Mouse (Mus musculus) adrenal gland, adult 18-20 months (tissue): Measurements from ENCODE around the gene Efcab10. TPM values are rescaled to one million over a fixed set of nuclear protein-coding genes. Genes with fewer than 3 reads are reported as not detected.
A peak's percentile ranks its signal among the peaks of the same experiment; 100 is the strongest.

Experiments used
- DNase-seq, 2 experiments: peaks; one replicate each; pipeline ENCODE4 v3.0.0; 2021 to 2022; ENCODE audit warnings: low spot score in 2 of 2
- long read RNA-seq, 2 experiments: library from polyadenylated mRNA; stranded (forward); transcript quantifications; one replicate each; pipeline ENCODE4 v2.0.0; 2021
- total RNA-seq, 2 experiments: library from RNA; stranded (reverse); gene quantifications; 1 replicate in 1 of 2; 2 replicates in 1 of 2; pipeline ENCODE4 v1.2.3; 2021

Gene Efcab10
- total RNA-seq, result 1 to 10 TPM in 1 of 2 experiments, under 1 TPM in 1; 0.48 to 2.0 TPM
- long read RNA-seq, experiment 1, partial matches to known transcripts, result 0 of 1 reads
- long read RNA-seq, experiment 1, other reads (novel, unspliced or antisense), result 1 of 1 reads
- long read RNA-seq, experiment 2, partial matches to known transcripts, result 0 of 1 reads
- long read RNA-seq, experiment 2, other reads (novel, unspliced or antisense), result 0 of 1 reads

DNA sequence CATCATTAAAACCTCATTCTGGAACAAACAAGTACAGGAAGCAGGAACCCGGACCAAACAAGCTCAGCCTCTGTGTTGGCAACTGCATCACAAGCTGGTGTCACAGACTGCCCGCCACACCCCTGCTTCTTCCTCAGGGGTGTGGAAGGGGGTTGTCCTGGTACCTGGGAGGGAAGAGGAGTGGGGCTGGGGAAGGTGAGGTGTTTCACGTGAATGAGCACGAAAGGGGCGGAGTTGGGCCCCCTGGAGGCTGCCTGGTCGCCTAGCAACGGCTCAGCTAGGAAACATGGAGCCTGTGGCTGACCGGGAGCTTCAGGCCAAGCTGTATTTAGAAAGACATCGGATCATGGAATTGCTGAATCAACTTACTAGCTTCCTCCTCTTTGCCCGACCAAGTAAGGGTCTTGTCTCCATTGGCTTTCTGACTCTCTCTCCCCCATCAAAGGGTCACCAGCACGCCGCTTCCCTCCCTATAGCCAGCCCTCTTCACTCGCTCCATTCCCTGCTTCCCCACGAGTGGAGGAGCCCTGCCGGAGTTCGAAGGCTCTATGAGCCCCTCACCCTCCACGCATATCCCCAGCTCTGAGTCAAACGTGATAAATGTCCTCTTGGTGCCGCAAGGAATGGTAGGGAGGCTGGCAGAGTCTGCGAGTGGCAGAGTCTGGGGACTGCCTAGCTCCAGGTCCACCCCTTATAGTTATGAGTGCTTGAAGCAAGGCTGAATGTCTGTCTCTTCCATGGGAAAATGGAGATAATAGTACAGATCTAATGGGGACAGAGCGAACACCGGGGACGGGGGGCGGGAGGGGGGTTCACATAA is at the start of gene Efcab10:
TSS of gene Efcab10 (plus strand) at position 51 of the 820 bp plus-strand sequence.
- no peak for DNase-seq

DNA sequence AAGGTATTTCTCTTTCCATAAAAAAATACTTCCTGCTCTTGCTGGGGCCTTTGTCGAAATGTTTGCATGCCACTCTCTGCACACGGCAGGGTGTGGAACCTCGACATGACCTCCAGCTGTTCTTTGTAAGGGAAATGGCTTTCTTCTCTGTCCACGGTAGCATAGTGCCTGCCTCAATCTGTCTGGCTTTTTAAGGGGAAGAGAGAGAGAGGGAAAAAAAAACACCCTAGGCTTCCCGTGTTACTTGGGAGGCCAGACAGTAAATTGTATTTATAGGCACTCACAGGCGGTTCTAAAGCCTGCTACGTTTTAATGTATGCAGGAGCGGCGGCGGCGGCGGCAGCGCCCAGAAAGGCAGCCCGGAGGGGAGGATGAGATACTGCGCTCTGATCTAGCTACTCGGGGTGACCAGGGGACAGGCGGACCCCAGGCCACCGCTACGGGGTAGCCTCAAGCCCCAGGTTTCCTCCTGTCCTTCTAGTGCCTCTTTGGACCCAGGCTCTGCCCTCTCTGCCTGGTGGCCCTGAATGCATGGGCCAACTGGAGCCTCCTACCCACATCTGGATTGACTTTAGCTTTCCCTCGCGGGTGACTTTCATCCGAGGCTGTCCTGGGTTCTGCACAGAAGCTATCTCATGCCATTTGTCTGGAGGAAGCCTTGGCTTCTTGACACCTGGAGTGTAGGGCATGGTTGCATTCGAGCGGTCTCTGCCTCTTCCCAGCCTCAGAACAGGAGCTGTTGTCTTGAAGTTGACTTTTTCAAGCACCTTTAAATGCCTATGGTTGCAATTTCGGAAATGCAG is 49.5 kb upstream of the Efcab10 start:
- DNase-seq, result no peak

DNA sequence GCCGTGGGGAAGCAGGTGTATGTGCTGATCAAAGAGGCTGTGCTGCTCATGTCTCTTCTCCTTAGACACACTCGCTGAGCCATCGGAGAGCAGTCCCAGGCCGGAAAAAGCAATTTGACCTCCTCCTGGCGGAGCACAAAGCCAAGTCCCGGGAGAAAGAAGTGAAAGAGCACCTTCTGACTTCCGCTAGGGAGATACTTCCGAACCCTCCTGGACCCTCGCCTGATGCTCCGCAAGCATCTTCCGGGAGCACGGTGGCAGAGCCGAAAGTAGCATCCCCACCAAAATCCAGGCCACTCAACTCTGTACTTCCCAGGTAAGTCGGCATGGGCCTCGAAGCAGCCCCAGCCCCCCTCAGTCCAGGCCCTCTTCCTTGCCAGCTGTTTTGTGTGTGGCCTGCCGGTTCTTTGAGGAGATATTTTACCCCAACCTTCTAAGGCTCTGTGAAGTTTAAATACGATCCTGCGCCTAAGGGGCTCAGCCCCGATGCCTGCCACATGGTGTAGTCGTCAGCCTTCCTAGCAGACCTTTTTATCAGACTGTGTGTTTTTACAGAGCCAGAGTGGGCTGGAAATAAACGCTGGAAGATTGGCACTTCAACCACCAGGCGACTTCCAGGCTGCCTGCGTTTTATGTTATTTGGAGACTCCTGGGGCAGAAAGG is 48.8 kb upstream of the Efcab10 start:
- DNase-seq, result no peak

DNA sequence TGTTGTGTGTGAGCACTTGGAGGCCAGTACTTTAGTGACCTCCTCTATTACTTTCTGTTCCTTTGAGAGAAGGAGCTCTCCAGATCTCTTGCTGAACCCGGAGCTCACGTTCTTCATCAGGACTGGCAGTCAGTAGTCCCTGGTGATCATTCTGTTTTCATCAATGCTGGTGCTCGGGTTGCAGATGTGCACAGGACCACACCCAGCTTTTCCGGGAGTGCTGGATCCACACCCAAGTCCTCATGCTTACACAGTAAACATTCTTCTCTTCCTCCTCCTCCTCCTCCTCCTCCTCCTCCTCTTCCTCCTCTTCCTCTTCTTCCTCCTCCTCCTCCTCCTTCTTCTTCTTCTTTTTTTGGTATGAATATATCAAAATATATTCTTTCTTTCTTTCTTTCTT is 42.0 kb upstream of the Efcab10 start:
- DNase-seq, result no peak

DNA sequence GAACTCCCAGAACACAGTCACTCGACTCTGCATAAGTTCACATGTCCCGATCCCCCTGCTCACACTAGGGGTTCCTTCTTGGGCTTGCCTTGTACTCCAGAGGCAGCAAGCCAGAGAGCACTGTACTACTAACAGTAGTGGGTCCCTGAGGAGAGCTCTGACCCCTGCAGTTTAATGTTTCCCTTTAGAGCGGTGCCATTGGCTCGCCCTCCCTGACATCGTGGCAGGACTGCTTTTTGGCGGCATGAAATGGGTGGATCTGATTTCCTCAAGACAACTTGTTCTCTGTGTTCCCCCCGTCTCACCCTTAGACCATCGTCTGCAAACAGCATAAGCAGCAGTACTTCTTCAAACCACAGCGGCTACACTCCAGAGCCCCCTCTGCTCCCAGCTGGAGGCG is 36.3 kb upstream of the Efcab10 start:
- DNase-seq, result no peak

DNA sequence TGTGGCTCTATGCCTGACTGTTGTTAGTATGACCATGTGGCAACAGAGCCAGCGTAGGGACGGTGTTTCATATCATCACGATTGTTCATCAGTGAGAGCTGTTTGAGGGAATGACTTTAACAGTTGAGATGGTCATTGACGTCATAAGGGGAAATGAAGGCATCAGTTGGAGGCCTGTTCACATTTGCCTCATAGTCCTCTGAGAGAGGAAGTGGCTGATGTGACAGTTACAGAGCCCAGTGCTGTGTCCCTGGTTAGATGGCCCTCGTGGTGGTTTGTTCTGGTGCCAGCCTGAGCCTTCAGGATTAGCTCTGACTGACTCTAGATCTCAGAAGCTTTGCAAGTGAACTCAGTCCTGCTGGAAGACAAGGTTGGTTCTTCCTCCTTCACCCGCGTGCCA is 35.4 kb upstream of the Efcab10 start:
- no peak for DNase-seq

DNA sequence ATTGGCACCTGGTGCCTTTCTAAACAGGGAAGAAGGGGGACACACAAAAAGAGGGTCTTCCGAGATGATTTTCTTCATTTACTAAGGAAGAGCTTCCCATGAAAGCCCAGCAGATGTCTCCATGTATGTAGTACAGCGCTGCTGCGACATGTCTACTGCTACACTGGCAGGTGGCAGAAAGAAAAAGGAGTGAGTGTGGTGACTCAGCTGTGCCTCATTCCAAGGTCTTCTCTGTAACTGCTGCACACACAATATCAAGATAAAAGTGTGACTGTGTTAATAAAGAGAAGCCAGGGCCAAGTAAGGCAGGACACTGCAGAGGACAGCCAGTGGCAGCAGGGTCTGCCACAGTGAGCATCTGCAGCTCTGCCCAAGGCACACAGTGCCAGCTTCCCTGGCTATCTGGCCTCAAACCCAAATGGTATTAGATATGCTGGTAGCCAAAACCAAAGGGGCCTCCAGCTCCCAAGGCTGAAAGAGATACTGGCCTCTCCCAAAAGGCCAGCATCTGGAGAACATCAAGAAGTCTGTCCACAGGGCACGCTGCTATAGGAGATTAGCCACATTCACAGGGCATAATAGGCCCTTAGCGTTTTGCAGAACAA is 34.7 kb upstream of the Efcab10 start:
- peak in 1 of 2 experiments; percentile 14 for DNase-seq

DNA sequence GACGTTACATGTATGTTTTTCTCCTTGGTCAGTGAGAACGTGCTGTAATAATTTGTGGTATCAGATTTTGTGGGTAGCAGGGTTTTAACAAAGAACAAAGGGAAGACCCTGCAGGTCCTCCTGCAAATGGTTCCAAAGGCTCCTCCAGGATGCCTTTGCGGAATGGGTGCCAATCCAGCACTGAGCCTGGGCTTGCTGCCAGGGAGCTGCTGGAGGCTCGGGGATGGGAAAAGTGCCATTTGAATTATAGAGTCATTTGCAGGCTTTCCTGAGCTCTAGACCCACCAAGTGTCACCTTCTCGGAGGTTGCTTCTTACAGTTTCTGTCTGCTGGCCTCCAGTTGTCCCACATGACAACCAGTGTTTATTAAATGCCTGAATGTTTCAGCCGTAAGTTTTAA is 33.9 kb upstream of the Efcab10 start:
- DNase-seq, result peak; percentile 28 to 50

DNA sequence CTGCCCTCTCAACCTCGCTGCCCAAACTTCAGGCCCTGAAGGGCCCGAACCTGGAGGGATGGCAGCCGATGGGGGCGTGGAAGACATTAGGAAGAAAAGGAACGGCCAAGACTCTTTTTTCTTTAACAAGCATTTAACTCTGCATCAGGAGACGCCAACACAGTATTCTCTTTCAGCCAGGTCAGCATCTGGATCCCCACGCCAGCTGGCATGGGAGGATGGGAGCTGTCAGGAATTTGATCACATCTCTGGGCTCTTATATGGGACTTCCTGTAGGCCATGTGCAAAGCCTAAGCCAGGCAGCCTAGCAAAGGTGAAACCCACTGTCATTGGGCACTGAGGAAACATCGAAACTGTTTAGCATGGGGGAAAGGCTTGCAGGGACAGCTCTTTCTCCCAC is 30.1 kb upstream of the Efcab10 start:
- DNase-seq, result no peak

DNA sequence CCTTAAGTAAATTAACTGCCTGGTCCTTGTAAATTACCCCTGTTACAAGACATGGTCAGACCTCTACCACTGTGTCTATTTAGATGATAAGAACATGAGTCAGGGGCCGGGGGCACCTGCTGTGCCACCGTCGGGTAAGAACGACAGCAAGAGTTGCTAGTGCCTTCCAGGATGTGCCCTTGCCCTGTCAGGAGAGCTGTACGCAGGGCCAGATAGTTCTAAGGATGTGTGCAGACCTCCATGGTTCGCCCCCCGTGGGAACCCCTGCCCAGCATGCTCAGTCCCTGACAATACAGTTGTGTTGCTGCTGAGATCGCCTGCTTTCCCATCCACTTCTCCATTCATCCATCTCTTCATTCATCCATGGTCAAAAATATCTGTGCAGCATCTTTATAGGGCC is 29.5 kb upstream of the Efcab10 start:
- DNase-seq, result no peak

DNA sequence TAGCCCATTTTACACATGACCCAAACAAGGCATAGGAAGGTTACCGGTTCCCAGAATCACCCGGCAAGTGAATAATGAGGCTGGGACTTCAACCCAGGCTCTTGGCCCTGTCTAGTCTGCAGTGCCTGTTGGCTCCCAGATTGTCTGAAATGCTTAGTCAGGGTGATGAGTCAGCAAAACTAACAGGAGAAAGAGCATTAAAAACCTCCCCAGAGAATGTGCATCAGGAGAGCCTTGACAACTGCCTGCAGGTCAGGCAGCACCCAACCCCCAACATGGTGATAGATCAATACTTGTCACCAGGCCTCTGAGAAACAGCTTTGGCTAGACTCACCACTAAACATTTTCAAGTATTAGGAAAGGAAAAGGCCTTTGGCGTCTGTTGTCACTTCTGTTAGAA is 25.1 kb upstream of the Efcab10 start:
- DNase-seq, result no peak

DNA sequence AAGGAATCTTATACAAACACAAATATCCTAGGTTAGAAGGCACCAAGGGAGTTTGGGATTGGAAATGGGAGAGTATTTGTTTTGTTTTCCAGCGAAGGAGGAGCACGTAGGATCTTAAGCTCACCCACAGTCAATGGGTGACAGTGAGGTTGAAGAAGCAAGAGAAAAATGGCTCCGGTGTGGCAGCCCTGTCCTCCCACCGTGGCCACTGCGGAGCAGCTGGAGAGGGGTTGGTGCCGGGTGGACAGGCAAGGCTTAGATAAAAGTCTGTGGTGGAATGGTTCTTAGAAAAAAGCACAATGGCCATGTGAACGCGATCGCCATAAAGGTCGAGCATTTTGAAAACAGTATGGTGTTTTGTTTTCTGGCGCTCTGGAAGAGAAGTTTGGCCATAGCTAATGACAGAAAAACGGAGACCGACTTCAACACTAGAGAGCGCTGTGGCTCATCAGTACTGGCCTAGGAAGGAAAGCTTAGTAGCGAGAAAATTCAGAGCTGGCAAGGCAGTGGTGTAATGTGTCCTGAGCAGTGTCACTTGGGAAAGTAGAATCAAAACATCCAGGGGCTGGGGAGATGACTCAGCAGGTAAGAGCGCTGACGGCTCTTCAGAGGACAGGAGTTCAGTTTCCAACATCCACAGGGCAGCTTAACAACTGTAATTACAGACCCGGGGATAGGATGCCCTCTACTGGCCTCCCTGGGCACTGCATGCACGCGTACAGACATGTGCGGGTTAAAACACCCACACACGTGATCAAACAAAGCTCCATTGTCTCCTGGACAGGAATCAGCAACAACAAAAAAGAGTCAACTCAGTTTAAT is 14.8 kb upstream of the Efcab10 start:
- peak; percentile 74 to 75 for DNase-seq

DNA sequence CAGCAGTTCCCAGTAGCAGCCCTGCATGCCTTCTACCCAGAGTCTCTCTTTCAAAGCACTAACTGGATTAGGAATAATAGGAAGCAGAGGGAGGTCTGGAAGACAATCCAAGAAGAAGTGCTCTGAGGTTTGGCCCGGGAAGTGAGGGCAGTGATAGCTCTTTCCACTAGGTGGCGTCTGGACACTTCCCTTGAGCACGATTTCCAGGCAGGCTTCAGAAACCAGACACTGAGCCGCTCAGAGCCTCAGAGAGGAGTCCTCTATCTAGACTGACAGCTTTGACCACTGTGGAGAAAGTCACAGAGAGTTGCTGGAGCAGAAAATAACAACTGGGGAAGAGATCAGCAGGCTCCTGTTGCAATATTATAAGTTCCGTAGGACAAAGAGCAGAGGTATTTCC is 5.8 kb upstream of the Efcab10 start:
- DNase-seq, result peak; percentile 63 to 65

DNA sequence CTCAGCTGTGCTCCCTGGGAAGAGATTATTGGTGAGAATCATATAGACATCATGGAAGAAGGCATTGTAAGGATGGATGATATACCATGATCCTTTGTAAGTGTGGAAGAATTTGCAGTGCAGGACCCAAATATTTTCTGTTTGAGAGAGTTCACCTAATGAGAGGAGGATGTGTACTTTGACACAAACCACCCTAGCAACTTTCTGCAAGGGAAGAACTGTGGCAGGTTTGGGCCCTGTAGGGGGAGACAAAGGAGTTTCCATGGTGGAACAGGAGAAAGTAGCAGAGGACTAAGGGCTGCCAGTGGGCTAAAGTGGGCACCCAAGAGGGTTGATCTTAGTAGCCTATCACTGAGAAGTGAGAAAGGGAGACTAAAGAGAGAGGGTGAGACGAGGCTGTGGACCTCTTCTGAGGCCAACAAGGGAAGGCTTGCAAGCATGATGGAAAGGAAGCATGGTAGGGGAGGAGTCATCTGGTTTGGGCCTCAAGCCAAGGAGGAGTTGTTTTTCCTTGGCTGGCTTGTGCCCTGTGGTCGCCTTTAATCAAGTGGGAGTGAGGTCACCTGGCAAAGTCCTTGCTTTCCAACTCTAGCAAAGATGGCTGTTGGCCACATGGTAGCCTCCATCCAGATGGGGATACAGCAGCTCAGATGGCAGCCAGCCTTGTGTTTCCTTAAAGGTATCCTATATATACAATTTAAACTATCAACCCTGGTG is 3.7 kb upstream of the Efcab10 start:
- no peak for DNase-seq

DNA sequence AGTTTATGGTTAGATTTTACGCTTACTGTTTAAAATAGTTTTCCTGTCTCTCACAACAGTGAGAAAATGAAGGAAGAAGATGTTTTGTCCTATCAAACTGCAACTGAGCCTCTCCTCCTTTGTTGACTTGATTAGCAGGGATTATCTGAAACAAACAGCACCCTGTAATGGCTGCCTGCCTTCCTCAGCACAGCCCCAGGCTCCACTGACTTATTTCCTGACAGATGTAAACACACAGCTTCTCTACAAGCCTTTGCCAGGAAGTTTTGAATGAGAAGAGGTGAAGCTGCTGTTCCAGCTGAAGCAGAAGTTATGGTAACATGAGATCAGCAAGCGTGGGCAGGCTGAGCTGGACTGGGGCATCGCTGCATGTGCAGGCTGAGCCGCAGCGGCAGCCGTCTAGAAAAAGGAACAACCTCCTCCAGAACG is 8.6 kb downstream of the Efcab10 start:
- DNase-seq, result no peak

DNA sequence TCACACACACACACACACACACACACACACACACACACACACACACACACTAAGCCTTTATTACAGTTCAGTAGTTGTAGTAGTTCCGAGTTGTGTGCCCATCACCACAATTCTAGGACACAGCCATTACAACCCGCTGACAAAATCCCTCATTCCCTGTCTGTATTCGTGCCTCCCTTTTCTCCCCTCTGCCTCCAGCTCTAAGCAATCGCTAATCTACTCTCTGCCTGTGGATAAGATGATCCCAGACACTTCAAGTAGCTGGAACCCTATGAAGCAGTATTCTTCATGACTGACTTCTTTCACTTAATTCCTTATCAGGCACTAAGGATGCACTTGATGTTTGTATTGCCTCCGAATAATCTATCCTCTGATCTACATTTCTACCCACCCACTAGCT is 10.3 kb downstream of the Efcab10 start:
- no peak for DNase-seq

DNA sequence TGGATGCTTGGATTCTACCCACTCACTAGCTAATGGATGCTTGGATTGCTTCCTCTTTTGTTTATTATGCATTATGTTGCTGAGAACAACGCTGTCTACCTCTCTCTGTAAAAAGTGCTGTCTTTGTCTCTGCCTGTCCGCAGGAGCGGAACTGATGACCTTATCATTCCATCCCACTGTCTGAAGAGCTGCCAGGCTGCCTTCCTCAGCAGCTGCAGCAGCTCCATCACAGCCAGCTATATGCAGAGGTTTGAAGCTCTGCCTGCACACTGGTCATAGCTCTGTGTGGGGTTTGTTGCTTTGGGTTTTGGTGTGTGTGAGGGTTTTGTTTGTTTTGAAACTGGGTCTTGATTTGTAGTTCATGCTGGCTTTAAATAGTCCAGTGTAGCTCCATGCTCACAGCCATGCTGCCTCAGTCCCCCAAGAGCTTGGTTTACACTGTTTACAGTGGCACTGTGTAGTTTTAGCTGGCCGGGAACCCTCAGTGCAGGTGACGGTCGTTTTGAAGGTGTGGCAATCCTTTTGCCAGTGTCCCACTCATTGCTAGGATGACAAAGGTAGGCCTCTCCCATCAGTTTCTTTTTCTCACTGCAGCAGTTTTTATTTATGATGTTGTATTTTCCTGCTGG is 10.9 kb downstream of the Efcab10 start:
- no peak for DNase-seq

DNA sequence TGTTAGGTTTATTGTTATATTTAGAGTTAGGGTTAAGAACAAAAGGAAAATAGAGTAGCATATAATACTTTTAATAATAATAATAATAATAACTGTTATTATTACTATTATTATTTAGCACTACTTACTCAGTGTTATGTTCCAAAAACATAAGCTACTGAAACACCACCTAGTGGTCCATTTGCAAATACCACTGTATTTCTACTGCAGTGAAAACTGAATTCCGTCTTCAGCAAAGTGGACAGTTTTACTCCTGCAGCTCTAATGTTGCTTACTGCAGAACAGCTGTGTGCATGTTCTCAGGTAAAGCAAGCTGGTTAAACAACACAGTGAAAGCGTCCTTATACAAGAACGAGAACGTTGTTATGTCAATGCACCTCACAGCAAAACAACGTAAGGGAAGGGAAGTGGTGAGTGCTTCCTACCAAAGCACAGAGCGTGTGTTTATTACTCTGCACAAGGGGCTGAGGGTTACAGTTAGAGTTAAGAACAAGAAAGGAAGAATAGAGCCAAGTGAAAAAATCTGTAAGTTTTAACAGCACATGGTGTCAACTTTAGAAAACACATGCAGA is 17.0 kb downstream of the Efcab10 start:
- no peak for DNase-seq

DNA sequence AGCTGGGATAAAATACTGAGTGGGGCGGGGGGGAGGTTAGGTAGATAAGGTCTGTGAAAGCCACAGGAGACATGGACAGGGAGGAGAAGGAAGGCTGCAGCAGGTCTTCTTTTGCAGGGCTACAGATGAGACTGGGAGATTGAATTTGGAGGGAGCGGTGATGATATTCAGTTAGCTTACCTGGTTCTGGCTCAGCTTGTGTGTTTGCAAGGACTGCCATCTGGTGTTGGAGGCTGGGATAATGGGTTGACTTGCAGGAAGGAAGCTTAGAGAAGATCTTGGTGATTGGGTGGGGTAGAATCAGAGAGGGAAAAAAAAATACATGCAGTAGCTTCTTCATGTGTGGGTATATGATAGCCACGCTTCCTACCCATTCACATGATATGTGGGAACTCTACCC is 29.7 kb downstream of the Efcab10 start:
- DNase-seq, result no peak
